Mouse (Mus musculus): ENCODE measurements around the gene Ttc29.
A peak's percentile ranks its signal among the peaks of the same experiment; 100 is the strongest.

Gene Ttc29

DNA sequence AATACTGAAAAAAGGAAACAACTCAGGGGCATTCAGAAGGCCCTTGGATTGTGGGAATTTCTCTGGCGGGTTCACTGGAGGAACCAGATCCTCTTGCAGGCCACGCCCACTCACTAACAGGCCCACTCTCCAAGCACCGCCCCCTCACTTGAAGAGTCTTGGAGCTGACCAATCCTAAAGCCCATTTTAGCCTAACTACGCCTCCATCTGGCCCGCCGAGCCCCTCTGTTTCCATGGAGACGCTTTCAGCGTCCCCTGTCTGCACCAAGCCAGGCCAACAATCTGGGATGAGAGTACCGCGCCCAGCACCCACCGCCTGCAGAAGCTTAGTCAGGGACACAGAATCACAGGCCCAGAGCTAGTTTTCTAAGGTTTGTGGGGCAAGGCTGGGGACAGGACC is at the start of gene Ttc29:
TSS of gene Ttc29 (plus strand) at position 224 of the 400 bp plus-strand sequence.
- DNase-seq (ENCODE audit: low spot score), result peak; percentile 82

DNA sequence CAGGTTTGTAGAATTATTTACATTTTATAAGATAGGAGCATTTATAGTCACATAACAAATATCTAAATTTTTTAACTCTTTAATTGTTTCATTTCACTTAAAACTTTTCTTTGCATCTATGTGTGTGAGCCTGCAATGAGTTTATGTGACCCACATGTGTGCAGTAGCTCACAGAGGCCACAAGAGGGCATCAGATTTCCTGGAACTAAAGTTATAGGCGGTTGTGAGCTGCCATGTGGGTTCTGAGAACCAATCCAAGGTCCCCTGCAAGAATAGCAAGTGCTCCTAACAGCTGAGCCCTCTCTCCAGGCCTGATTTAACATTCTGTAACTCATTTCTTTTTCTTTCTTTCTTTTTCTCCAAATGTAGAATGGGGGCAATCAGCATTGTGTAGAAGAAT is 41.7 kb upstream of the Ttc29 start:
- DNase-seq (ENCODE audit: low spot score), result no peak

DNA sequence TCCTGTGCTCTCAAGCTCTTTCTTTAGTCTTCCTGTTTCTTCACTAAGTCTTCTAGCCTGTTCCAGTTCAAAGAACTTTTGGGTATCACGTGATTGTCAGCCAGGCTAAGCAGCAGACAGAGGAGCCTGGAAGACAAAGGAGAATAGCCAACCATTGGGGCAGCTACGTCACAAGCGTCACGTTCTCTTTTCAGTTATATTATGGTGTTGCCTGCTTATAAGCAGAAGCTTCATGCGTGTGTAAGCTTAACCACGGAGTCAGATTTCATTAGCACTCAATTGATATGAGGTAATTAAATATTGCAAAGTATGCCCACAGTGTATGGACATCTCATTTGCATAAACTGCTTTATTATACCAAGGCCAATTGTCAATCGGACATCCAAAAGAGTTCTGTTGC is 30.4 kb upstream of the Ttc29 start:
- DNase-seq (ENCODE audit: low spot score), result no peak

DNA sequence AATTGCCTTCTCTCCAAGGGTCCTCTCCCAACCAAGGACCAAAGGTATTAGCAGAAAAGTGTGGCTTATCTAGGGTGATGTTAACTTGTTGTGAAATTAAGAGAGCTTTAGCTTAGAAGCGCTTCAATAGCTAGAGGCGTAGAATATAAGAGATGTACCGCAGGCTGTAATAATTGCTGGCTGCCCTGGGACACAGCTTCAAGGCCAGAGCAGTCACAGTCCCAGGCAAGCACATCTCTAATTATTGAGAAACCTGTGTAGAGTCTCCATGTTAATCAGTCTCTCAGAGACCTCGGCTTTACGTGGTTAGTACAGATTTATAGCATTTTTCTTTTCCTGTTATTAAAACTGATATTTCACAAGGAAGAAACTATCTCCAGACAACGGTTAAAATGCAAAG is 29.7 kb upstream of the Ttc29 start:
- no peak for DNase-seq (ENCODE audit: low spot score)

DNA sequence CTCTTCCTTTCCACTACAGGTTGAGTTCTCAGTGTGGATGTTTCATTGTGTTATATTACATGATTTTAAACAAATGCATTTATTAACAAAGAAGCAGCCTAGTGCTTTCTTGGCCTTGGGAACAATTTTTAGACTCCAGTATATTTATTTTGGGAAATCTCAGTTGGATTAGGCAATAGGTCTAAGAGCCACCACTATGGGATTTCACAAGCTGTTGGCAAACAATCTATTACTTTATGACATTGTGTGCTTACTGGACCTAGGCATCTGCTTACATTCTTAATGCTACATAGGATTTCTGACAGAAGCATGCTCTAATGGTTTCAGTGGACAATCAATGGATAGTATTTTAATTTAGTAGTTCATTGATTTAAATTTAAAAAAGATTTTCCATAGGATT is 26.0 kb upstream of the Ttc29 start:
- no peak for DNase-seq (ENCODE audit: low spot score)

DNA sequence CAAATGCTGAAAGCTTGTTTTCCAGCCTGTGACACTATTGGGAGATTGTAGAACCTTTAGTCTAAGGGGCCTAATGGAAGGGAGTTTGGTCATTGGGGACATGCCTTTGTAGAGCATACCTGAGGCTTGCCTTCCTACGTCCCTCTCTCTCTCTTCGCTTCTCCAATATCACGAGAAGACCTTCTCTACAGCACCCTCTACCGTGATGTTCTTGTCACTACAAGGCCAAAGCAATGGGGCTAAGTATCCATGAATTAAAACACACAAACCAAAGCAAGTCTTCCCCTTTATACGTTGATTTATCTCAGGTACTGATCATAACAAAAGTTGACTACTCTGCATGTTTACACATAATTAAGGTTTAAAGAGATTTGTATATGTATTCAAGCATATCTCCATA is 8.9 kb upstream of the Ttc29 start:
- no peak for DNase-seq (ENCODE audit: low spot score)

DNA sequence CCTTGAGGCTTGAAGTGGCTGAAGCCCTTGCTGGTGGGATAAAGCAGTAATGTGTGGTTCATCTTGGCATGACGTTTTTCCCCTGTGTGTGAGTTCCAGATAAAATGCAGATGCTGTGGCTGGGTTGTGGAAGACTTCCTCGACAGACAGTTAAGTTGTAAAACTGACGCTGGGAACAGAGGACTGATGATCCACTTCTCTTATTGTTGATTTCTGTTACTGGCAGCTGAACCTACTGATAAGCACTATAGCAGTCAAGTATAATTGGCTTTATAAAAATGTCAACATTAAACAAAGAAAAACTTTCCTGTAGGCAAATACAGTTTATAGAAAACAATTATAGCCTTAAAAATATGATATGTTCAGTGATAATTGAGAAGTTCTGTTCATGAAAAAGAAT is 2.7 kb upstream of the Ttc29 start:
- DNase-seq (ENCODE audit: low spot score), result no peak

DNA sequence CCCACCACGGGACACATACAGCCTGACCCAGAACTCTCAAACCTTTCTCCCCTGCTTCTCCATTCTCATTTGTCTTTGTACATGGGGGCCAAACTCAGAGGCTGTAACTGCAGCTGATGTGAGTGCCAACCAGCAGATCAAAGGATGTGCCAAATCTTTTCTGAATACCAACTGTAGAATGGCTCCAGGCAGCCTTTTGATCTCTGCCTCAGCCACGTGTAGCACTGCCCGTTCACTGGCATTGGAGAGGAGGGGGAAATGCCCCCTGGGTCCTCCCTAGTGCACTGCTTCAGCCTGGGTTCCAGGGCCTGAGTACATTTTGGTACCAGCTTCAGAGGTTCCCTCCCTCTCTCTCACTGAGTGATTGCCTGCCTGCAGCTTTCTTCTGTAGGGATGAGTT is 1.5 kb downstream of the Ttc29 start:
- DNase-seq (ENCODE audit: low spot score), result no peak

DNA sequence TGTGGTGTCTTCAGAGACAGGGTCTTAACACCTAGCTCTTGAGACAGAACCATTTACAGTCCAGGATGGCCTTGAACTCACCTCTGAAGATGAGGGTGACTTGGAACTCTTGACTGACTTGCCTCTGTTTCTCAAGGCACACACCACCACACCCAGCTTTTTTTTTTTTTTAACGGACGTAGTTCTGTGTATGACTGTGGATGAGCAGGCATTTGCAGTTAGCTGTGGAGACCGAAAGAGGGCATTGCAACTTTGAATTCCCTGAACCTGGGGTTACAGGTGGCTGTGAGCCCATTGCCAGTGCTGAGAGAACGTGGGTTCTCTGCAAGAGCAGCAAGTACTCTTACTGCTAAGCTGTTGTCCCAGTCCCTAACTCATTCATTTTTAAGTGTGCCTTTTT is 13.0 kb downstream of the Ttc29 start:
- DNase-seq (ENCODE audit: low spot score), result no peak

DNA sequence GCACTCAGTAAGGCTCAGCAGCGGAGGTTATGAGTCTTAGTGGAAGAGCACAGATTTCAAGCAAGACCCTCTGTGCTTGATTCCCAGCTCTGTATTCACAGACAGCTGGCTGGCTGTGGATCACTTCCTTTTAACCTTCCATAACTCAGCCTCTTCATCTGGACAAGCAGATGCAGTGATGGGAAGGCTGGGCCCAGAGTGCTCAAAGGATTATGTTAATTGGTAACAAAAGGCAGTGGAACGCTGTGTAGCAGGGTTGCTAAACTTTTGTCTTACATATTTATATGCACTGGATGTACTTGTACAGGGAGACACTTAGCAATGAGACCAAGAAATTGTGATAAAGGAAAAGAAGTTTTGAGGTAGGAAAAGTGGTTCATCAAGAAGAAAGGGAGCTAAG is 17.6 kb downstream of the Ttc29 start:
- no peak for DNase-seq (ENCODE audit: low spot score)

DNA sequence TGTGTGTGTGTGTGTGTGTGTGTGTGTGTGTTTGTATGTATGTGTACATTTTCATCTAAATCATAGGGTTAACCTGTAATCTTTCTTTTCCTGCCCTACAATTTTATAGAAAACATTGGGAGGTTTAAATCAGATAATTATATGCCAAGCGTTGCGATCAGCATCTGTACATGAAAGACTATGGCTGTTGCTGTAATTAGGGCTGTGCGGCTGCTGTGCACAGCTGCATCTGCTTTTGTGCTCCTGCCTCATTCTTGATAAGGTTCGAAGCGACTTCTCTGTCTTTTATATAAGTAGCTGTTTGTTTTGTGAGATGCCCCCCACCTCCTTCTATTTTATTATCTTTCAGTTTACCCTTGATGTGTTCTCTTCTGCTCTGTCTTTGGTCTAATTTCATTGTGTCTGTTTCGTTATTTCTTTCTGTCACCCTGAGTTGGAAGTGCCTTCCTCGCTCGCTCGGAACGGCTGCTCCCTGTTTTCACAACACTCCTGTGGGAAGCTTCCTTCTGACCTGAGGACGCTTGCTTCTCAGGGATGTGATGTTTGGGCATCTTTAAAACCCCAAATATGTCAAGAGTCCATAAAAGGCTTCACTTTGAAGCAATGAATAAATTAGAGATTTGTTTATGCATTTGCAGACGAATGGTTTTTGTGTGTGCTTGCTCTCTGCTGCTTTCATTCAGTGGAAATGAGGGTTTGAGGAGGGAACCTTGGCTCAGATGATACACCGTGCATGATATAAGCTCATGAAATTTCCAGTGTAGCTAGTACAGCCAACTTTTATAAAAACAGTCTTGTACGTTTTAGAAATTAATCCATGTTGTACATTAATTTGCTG is 20.0 kb downstream of the Ttc29 start:
- no peak for DNase-seq (ENCODE audit: low spot score)

DNA sequence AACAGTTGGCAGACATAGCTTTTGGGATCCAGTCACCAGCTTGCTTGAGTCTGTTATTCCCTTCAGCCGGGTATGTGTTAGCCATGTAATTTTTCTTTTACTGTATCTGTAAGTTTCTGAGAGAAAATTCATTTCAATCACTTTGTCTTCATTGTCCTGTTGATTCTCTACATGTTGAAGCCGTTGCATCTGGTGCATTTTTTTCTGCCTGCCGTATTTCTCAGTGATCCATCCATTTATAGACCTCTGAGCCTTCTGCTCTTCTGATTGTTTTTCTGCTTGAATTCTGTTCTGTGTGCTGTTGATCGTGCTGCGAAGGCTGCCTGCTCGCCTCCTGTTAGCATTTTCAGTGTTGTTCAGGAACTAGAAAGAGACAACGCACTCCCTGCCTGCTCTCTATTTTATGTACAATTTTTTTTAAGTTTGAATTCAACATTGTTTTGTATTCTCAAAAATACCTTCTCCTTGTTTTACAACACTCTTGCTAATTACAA is 20.7 kb downstream of the Ttc29 start:
- no peak for DNase-seq (ENCODE audit: low spot score)

DNA sequence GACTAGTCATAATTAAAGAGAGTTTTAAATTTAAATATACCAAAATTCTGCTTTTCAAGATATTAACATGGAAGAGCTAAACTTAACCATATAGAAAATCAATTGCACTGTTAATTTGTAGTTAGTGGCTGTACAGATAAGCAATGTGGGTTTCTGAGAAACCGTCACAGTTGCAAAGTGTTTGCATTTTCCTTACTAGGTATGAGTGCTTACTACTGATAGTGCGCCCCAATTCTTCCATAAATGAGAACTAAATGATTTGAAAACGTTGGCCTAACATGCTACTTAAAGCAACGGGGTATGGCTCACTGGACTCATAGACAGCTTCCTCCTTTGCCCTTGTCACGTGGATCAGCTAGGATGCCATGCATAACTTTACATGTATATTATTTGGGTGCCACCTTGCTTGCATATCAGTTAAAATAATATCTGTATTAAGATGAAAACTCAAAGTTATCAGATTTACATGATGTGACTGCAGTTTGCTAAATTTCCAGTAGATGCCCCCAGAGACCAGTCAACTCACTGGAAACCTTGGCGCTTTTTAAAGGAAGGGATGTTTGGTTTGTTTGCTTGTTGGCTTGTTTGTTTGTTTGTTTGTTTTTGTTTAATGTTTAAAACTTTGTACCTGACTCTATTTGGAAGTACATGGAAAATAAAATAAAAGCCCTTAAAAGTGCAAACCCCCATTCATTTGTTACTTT is 25.0 kb downstream of the Ttc29 start:
- no peak for DNase-seq (ENCODE audit: low spot score)

DNA sequence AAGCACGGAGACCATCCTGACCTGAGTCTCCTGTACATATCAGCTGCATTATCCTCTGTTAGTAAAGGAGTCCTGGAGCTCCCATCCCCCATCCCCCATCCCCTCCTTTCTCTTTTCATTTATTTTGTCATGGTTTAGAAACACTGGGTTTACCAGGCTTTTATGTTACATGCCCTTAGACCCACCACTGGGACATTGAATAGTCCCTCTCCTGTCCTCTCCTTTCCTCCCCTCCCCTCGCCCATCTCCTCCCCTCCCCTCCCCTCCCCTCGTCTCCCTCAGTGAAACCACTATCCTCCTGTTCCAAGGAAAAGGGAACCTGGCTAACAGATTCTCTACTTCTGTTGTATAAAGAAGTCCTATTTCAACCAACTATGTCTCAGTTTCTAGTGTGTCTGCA is 38.0 kb downstream of the Ttc29 start:
- no peak for DNase-seq (ENCODE audit: low spot score)

DNA sequence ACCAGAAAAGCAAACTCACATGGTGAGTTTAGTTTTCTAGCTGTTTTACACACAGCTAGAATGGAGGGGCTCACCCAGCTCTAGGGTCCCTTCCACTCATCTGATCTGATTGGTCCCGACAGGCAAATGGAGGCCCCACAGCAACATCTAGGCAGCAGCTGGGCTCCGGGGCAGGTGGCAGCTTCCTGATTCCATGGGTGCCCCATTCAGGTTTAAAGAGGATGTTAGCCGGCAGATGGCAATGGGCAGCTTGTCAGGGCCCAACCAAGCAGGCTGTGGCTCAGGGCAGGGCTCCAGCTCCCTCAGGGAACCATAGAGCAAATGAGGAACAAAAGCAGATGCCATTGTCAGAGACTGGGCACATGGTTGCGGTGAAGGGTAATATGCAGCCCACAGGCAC is 41.3 kb downstream of the Ttc29 start:
- no peak for DNase-seq (ENCODE audit: low spot score)

DNA sequence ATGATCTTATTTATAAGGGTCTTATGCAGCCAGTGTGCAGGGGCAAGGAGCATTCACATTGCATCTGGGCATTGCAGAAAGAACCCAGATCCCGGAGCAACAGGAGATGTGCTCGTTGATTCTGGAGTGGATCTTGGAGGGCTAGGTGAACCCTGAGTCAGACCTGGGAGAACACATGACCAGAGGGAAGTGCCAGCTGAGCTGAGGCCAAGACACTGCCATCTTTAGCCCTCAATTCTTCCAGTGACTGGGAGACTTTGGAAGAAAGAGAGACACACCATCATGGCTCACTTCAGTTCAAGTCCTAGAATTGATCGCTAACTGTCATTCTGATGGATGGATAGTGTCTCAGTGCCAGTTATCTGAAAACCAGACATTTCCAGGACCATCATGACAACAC is 41.9 kb downstream of the Ttc29 start:
- DNase-seq (ENCODE audit: low spot score), result no peak

DNA sequence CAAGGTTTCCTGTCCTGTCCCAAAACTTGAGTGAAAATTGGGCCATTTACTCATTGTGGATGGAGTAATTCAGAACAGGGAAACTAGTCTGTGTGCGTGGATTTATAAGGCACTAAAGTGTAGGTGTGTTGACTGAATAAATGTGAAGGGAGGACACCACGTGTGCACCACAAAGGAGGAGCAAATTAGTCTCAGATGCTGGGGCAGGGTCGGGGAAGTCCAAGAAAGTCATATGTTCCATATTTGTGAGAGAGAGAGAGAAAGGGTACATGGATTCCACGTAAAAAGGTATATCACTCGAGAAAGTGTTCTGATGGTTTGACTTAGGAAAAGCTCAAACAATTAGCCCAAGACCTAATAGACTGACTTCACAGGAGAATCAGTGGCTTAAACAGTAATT is 52.4 kb downstream of the Ttc29 start:
- DNase-seq (ENCODE audit: low spot score), result no peak

DNA sequence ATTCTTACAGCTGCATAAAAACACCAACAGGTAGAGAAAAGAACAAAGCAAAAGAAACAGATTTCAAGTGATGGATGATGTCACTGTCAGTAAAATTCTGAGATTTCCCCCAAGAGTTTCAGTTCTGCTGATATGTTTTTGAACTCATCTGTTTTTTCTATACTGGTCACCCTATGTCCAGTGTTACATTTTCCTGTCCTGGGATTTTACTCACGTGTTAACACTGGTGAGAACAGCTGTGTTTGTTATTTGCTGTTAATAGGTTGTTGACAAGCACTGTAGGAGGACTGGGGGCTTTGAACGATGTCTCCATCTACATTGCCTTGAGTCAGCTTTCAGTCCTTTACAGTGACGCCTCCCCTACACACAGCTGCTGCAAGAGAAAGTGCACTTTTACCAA is 53.1 kb downstream of the Ttc29 start:
- DNase-seq (ENCODE audit: low spot score), result no peak

DNA sequence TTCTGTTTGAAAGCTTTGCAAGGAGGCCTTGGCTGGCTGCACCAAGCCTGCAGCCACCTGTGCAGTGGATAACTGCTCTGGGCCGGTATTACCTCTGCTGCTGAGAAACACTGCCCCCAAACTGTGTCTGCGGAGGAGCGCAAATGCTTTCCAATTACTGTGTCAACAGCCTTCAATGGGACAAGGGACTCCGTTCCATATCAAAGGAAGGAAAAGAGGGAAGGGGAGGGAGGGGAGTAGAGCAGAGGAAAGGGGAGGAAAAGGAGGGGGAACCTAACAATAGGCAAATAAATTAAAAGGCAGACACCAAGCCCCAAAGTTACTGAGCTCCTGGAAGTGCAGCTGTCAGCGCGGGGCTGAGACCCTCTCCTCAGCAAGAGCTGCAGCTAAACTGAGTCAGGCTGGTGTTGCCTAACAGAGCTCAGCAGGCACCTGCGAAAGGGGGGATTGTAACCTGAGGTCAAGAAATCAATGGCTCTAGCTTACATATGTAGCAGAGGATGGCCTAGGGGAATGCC is 54.9 kb downstream of the Ttc29 start:
- DNase-seq (ENCODE audit: low spot score), result no peak

DNA sequence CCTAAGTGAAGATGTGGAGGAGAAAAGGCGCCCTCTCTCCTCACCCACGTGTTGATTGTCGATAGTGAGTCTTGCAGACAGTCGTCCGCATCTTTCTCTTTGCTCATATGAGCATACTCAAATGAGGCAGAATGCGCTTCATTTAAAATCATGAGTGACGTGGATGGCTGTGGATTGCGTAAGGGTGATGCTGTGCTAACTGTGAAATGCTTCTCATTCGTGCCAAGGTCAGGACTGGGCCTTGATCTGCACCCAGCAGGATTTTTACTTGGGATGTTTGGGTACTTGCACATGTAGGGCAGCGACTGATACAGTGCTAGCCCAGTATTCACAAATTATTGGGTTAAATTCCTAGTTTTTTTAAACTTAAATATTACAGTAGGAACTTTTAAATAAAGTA is 56.2 kb downstream of the Ttc29 start:
- DNase-seq (ENCODE audit: low spot score), result no peak

DNA sequence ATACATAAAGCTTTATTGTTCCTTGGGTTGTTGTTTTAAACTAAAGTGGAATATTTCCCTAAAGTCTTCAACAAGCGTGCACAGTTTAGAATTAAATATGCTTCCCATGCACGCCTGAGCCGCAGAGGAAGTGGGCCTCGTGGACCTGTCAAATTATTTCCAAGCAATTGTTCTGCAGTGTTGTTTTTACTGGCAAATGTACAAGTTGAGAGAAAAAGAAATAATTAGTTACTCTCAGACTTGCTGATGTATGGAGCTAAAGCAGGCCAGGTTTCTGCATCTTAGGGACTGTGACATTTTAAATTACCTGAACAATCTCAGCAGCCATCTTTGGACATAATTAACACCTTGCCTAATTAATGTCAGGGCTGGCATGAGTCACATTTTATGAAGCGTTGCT is 58.3 kb downstream of the Ttc29 start:
- no peak for DNase-seq (ENCODE audit: low spot score)

DNA sequence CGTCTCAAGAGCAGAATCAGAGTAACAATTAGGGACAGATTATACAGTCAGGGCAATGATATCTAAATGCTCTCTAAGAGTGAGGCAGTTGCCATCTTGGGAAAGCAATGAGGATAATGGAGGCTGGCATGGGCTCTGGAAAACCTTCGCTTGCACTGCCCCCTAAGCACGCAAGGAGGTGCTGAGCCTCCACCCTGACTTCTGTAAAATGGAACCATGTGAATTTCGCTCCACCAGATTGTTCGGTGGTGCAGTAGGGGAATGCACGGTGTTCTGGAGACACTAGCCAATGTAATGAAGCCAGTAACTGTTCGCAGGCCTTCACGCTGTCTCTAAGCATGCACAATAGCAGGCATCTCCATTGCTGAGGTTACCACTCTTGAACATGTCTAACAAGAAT is 63.0 kb downstream of the Ttc29 start:
- no peak for DNase-seq (ENCODE audit: low spot score)

DNA sequence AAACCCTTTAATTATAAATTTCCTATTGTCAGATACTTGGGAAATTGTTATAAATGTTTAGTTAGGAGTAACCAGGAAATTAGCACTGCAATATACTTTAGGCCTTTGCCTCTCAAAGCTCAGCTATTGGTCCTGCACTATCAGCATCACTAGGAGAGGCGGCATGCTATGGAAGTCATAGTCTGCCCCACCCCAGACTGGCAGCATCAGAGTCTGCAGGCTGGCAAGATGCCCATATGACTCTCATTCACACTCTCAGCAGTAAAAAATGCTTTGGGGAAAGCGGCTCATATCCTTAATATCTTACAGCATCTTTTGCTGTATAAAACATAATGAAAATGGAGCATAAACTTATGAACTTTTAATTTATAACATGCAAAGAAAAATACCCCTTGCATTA is 64.3 kb downstream of the Ttc29 start:
- no peak for DNase-seq (ENCODE audit: low spot score)
